Mouse (Mus musculus): ENCODE data around the gene Gm28048. TPM values are rescaled to one million over a fixed set of nuclear protein-coding genes. Genes with fewer than 3 reads are reported as not detected.

Gene Gm28048
- polyA plus RNA-seq, 1 experiment = 2.0 TPM

DNA sequence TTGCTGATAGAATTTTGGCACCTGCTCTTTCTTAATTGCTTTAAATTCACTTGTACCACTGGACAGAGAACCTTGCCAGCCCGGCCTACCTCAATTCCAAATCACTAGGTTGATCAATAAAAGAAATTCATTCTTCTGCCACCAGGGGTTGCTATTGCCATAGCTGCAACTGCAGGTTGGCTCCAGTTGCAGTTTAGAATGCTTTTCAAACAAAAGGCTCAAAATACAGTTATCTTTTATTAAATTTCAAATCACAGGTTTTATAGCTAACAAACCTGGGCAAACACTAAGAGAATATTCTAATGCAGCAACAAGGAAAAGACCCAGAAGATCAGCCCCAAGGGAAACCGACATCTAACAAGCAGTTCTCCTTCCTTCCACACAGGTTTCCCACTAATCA is 5.5 kb upstream of the Gm28048 start:
- DNase-seq (ENCODE audit: low read depth) = peak; percentile 82
- TF ChIP-seq CTCF (IDR thresholded peaks at IDR 0.05; ENCODE audit: borderline replicate concordance, extremely low read depth, insufficient read depth, insufficient read length) = peak; percentile 79
- no peak for TF ChIP-seq POLR2A (IDR thresholded peaks at IDR 0.05; ENCODE audit: borderline replicate concordance, extremely low read depth, insufficient read depth, insufficient read length, poor library complexity, severe bottlenecking)

DNA sequence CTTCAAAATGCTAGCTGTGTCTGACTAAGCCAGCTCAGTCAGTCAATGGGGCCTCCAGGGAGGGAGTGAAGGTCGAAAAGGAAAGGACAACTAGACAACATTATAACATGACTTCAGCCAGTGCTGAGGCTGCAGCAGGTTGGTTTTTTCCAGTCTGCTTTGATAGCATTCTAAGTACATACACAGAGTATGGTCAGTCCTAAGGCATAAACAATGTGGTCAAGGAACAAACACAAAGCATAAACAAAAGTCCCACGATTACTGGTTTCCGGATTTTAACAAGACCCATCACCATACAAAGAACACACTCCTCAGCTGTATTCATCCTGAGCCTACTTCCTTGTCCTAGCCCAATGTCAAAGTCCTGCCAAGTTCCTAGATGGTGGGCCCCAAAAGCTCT is 3.6 kb upstream of the Gm28048 start:
- DNase-seq (ENCODE audit: low read depth) = no peak
- TF ChIP-seq CTCF (IDR thresholded peaks at IDR 0.05; ENCODE audit: borderline replicate concordance, extremely low read depth, insufficient read depth, insufficient read length) (no peak), POLR2A (IDR thresholded peaks at IDR 0.05; ENCODE audit: borderline replicate concordance, extremely low read depth, insufficient read depth, insufficient read length, poor library complexity, severe bottlenecking) (no peak)

DNA sequence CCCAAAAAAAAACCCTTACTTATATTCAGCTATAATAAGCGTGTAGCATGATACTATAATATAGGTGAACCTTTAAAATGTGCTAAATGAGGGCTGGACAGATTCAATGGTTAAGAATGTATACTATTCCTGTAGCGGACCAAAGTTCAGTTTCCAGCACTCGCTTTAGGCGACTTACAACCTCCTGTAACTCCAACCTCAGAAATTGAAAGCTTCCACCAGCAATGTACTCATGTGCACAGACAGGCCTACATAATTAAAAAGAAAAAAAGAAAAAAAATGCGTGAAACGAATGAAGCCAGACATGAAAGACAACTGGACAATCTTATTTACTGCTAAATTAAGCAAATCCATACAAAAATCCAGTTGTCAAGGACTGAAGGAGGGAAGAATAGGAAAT is 956 bp upstream of the Gm28048 start:
- DNase-seq (ENCODE audit: low read depth) = no peak
- TF ChIP-seq CTCF (IDR thresholded peaks at IDR 0.05; ENCODE audit: borderline replicate concordance, extremely low read depth, insufficient read depth, insufficient read length) (no peak), POLR2A (IDR thresholded peaks at IDR 0.05; ENCODE audit: borderline replicate concordance, extremely low read depth, insufficient read depth, insufficient read length, poor library complexity, severe bottlenecking) (no peak)

DNA sequence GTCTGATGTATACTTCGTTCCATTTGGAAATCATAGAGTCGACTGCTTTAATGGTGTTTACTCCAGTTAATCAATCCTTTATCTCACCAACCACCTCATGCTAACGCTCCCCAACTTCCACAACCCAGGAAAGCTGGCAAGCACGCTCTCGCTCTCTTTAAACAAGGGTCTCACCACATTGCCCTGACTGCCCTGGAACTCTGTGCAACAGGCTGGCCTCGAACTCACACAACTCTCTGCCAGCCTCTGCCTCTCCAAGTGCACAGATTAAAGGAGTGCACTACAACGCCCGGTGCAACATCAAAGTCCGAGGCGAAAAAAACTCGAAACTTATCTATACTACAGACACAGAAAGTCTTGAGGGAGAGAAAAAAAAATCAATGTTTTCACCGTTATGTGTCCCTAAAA is 343 bp downstream of the Gm28048 start:
- TF ChIP-seq POLR2A (IDR thresholded peaks at IDR 0.05; ENCODE audit: borderline replicate concordance, extremely low read depth, insufficient read depth, insufficient read length, poor library complexity, severe bottlenecking) = no peak
- TF ChIP-seq CTCF (IDR thresholded peaks at IDR 0.05; ENCODE audit: borderline replicate concordance, extremely low read depth, insufficient read depth, insufficient read length) = no peak
- no peak for DNase-seq (ENCODE audit: low read depth)

DNA sequence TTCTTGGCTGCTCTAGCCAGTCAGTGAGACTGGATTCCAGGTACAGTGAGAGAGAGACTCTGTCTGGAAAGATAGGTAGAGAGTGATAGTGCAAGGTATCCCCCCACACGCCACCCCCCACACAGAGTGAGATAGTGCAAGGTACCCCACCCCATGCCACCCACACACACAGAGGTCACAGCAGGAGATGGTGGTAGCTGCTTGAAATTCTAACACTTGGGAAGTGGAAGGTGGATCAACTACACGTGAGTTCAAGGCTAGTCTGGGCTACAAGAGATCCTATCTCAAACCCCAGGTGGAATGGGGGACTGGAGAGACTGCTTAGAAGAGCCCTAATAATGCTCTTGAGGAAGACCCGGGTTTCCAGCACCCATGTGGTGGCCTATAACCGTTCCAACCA is 849 bp downstream of the Gm28048 start:
- TF ChIP-seq CTCF (IDR thresholded peaks at IDR 0.05; ENCODE audit: borderline replicate concordance, extremely low read depth, insufficient read depth, insufficient read length) = no peak
- TF ChIP-seq POLR2A (IDR thresholded peaks at IDR 0.05; ENCODE audit: borderline replicate concordance, extremely low read depth, insufficient read depth, insufficient read length, poor library complexity, severe bottlenecking) = no peak
- no peak for DNase-seq (ENCODE audit: low read depth)

DNA sequence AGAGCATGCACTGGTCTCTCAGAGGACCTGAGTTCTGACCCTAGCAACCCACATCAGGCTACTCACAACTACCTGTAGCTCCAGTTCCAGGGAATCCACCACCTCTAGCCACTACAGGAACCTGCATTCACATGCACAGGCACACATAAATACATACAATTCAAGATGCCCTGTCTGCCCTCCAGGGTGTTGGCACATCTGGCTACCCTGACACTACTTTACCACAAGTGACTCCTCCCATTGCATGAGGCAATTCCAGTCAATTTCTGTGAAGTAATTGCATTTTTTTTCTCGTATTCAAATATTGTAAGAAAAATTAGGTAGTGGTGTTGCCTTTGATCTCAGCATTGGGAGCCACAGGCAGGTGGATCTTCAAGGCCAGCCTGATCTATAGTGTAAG is 2.7 kb downstream of the Gm28048 start:
- TF ChIP-seq POLR2A (IDR thresholded peaks at IDR 0.05; ENCODE audit: borderline replicate concordance, extremely low read depth, insufficient read depth, insufficient read length, poor library complexity, severe bottlenecking) (no peak), CTCF (IDR thresholded peaks at IDR 0.05; ENCODE audit: borderline replicate concordance, extremely low read depth, insufficient read depth, insufficient read length) (no peak)

DNA sequence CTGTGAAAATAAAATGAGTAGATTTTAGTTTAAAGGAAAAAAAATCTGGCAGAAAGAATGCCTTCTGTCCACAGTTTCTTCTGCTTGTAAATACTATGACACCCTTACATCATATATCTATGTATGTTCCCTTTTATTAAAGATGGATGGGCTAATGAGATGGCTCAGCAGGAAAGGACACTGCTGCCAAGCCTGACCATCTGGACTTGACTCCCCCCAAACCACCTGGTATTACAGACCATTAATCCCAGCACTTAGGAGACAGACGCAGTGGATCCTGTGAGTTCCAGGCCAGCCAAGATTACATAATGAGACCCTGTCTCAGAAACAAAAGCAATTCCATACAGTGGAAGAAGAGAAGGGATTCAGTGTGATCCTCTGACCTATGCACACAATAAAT is 3.2 kb downstream of the Gm28048 start:
- peak; percentile 46 for DNase-seq (ENCODE audit: low read depth)
- TF ChIP-seq CTCF (IDR thresholded peaks at IDR 0.05; ENCODE audit: borderline replicate concordance, extremely low read depth, insufficient read depth, insufficient read length) = no peak

More for the DNA sequence above, 2.7 kb downstream of the Gm28048 start:
- no peak for DNase-seq (ENCODE audit: low read depth)

DNA sequence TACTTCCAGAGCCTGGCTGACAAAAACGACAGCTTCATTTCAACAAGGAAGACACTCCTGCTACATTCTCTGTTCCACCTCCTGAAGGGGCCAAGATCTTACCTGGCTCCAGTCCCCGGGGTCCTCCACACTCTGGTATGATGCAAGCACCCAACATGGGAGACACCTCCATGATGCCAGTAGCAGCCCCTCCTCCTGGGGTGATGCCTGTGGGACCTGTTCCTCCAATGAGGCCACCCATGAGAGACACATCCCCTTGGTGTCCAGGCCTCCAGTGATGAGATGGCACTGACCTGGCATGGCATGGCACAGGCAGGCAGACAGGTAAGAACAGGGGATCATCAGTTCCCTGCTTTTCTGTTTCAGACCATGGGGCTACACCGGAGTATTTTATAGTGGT is 3.7 kb downstream of the Gm28048 start:
- no peak for TF ChIP-seq CTCF (IDR thresholded peaks at IDR 0.05; ENCODE audit: borderline replicate concordance, extremely low read depth, insufficient read depth, insufficient read length)
- no peak for TF ChIP-seq POLR2A (IDR thresholded peaks at IDR 0.05; ENCODE audit: borderline replicate concordance, extremely low read depth, insufficient read depth, insufficient read length, poor library complexity, severe bottlenecking)
- DNase-seq (ENCODE audit: low read depth) = no peak

DNA sequence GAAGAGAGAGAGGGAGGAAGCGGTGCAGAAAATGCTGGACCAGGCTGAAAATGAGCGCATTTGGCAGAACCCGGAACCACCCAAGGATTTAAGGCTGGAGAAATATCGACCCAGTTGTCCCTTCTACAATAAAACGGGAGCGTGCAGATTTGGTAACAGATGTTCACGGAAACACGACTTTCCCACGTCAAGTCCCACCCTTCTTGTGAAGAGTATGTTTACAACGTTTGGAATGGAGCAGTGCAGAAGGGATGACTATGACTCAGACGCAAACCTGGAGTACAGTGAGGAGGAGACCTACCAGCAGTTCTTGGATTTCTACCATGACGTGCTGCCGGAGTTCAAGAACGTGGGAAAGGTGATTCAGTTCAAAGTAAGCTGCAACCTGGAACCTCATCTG is 8.3 kb downstream of the Gm28048 start:
- TF ChIP-seq CTCF (IDR thresholded peaks at IDR 0.05; ENCODE audit: borderline replicate concordance, extremely low read depth, insufficient read depth, insufficient read length) (no peak), POLR2A (IDR thresholded peaks at IDR 0.05; ENCODE audit: borderline replicate concordance, extremely low read depth, insufficient read depth, insufficient read length, poor library complexity, severe bottlenecking) (no peak)
- DNase-seq (ENCODE audit: low read depth) = peak; percentile 38

DNA sequence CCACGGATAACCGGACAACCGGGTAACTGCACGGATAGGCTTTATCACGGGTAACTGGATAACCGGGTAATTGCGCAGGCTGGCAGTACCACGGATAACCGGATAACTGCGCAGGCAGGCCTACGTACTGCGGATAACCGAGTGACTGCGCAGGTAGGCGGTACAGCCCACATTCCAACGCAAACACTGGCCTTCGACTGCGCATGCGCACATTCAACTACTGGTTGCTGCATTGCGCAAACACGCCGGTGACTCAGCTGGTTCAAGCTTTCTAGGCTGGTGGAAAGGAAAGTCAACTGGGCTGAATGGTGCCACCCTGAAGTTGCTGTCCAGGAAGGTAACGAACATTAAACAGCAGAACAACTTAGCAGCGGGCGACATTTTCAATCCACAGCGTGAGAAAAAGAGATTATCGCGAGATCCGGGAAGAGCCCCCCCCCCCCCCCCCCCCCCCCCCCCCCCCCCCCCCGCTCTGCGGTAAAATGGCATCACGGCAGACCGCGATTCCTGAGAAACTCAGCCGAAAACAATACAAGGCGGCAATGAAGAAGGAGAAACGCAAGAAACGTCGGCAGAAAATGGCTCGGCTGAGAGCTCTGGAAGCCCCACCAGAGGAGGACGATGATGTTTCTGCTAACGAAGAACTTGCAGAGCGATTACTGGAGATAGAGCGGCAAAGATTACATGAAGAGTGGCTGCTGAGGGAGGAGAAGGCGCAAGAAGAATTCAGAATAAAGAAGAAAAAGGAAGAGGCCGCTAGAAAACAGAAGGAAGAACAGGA is 9.0 kb downstream of the Gm28048 start:
- TF ChIP-seq CTCF (IDR thresholded peaks at IDR 0.05; ENCODE audit: borderline replicate concordance, extremely low read depth, insufficient read depth, insufficient read length) (no peak), POLR2A (IDR thresholded peaks at IDR 0.05; ENCODE audit: borderline replicate concordance, extremely low read depth, insufficient read depth, insufficient read length, poor library complexity, severe bottlenecking) (no peak)
- DNase-seq (ENCODE audit: low read depth) = peak; percentile 90

DNA sequence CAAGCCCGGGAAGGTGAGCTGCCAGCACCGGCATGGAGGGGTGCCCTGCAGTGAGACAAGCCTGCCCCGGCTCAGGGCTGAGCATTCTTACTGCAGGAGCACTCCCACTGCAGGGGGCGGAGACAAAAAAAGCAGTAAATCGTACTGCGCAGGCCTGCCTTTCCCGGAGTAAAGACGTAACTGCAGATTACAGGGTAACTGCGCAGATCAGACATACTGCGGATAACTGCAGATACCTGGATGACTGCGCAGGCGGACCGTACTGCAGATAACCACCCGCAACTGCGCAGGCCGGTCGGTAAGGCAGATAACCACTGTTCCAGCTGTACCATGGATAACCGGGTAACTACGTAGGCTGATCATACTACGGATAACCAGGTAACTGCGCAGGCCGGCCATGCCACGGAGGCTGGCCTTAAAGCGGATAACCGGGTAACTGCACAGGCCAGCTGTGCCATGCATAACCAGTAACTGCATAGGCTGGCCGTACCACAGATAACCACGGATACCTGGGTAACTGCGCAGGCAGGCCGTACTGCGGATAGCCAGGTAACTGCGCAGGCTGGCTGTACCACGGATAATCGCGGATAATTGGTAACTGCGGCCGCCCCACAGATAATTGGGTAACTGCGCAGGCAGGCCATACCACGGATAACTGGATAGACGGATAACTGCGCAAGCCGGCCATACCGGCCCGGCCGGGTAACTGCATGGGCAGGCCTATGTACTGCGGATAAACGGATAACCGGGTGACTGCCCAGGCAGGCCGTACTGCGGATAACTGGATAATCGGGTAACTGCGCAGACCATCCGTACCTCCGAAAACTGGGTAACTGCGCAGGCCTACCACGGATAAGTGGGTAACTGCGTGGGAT is 9.8 kb downstream of the Gm28048 start, which contains the start of gene Zrsr1:
Gene Zrsr1 (plus strand): TSS at position 171 of the 875 bp plus-strand sequence.
- peak; percentile 15; the same call in 1 of the 2 replicates for TF ChIP-seq POLR2A (IDR thresholded peaks at IDR 0.05; ENCODE audit: borderline replicate concordance, extremely low read depth, insufficient read depth, insufficient read length, poor library complexity, severe bottlenecking)
- TF ChIP-seq CTCF (IDR thresholded peaks at IDR 0.05; ENCODE audit: borderline replicate concordance, extremely low read depth, insufficient read depth, insufficient read length) = no peak
- DNase-seq (ENCODE audit: low read depth) = peak; percentile 90
